Mouse (Mus musculus) forelimb bud, embryonic 11.5 days (tissue): ENCODE measurements around the gene Dscam.
A peak's percentile ranks its signal among the peaks of the same experiment; 100 is the strongest.

Source experiments
- DNase-seq: peaks from one replicate; pipeline ENCODE4 v3.0.0-alpha.2; 2012; ENCODE audit warnings: low read depth, low spot score

The Dscam gene

DNA sequence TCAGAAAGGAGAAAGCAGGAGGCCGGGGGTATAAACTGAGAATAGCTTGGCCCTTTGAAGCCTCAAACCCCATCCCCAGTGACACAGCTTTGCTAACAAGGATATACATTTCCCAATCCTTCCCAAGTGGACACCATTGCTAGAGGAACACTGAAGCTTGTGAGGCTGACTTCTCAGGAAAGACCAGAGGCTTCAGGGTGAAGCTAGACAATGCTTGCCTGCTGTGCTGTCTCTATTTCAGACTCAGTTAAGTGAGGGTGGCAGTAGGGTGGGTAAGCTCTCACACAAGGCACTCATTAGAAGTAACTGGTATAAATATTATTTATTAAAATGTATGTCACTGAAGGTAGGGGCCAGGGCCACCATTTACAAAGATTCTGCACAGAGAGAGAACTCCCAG is 502.1 kb downstream of the Dscam start:
- no peak for DNase-seq

DNA sequence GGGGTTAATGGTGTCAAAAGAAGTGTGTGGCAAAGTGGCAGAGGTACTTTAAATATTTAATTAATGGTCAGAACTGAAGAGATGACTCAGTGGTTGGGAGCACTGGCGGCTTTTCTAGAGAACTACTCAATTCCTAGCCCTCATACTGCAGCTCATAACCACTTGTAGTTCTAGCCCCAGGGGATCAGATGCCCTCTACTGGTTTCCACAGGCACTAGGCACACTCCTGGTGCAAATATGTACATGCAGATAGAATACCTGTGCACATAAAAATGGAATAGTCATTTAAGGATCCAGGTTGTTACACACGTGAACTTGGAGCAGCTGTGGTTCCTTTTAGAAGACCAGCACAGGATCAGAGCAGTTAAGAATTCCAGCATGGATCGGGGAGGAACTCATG is 509.5 kb downstream of the Dscam start:
- no peak for DNase-seq

DNA sequence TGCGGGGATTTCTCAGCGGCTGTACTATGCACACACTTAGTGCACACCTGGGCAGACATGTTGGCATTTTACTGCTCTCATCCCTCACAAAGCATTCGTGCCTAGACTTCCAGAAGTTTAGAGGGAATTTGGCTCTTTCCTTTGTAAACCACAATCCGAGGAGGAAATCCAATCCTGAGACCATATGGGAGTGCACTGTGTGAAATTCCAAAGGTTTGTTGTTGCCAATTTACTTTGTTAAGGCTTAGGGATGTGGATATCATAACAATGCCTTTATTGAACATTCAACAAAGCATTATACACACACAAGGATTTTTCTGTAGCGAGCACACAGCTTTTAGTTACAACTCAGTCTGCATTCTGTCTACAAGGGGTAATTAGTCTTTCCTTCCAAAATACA is 511.3 kb downstream of the Dscam start:
- DNase-seq: no peak

DNA sequence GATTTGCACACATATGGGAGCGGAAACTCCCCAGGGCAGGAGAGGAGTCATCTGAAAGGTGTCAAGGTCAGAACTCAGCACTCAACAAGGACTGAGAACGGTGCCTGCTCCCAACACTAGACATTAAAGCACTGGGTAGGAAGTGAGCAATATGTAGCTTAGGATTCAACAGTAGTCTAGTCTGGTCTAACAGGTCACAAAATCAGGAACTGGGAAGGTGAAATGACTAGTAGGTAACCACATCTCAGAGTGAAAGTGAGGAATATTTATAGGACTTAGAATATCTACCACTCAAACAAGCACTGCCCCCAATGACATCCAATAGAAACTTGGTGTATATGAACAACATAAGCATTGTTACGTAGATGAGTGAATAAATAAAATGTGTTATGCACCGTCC is 515.0 kb downstream of the Dscam start:
- DNase-seq: no peak

DNA sequence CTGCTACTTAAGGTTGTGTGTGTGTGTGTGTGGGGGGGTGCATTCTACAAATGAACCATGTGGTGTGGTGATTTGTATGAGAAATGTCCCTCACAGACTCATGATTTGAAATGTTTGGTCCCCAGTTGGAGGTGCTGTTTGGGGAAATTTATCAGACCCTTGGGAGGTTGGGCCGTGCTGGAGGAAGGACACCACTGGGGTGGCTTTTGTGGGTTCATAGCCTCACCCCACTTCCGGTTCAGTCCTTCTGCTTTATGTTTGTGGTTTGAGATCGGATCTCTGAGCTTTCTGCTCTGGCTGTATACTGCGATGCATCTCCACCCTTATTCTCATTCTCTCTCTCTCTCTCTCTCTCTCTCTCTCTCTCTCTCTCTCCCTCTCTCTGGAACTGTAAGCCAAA is 516.5 kb downstream of the Dscam start:
- DNase-seq: no peak

DNA sequence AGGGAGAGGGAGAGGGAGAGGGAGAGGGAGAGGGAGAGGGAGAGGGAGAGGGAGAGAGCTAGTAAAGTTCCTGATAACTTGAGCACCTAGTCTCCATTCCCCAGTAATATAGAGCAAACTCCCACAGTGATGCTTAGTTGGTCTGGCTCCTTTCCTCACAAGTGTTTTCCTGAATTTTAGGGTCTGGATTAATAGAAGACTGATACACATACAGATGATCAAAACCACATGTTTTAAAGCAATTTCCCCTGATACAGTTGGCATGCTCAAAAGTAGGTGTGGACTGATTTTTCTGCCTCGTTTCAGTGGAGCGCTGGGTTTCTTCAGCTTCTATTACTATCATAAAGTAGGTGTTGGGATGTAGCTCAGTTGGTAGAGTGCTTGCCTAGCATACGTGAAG is 519.1 kb downstream of the Dscam start:
- DNase-seq: no peak

DNA sequence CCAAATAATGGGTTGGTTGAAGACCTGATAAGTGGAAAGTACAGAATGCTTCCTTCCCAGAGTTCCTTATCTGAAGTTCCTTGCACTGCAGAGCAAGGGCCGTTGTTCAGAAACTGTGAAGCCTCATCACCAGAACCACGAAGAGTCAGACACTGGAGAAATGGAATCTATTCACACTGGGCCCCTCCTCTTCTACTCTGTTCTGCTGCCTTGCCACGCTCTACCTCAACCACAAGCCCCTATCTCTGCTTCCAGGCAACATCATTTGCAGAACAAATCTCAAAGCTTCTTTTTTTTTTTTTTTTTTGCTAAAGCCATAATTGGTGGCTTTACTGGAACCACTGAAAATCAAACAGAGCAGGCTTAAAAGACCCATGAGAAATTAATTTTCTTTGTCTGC is 530.5 kb downstream of the Dscam start:
- no peak for DNase-seq

DNA sequence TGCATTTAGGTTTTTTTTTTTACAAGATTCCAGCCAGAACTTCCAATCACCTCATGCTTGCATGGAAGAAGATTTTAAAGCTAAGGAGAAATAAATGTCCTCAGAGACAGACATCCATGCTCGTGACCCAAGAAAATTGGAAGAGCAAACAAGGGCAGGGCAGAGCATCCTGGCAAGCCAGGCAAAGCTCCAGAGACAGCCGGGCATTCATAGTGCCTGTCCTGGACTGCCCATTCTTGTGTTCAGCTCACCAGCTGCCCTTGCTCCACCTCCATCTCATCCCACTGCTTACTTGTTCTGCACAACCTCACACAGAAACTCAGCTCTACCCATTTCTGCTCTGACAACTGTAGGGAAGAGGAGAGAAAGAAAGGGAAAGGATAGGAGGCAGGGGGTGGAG is 534.6 kb downstream of the Dscam start:
- no peak for DNase-seq

DNA sequence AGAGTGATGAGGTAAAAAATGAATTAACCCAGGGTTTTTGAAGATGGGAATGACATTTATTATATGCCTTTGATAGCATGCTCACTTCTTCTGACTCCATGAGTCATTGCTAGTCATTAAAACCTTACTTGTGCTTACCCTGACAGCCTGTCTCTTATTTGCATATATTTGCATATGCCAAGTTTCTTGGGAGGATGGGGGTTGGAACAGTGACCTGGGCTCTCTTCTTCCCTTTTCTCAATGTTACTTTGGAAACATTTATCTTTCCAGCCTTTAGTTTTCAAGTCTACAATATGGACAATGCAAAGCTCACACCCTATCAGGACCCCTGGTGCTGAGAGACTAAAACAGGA is 535.8 kb downstream of the Dscam start:
- no peak for DNase-seq

DNA sequence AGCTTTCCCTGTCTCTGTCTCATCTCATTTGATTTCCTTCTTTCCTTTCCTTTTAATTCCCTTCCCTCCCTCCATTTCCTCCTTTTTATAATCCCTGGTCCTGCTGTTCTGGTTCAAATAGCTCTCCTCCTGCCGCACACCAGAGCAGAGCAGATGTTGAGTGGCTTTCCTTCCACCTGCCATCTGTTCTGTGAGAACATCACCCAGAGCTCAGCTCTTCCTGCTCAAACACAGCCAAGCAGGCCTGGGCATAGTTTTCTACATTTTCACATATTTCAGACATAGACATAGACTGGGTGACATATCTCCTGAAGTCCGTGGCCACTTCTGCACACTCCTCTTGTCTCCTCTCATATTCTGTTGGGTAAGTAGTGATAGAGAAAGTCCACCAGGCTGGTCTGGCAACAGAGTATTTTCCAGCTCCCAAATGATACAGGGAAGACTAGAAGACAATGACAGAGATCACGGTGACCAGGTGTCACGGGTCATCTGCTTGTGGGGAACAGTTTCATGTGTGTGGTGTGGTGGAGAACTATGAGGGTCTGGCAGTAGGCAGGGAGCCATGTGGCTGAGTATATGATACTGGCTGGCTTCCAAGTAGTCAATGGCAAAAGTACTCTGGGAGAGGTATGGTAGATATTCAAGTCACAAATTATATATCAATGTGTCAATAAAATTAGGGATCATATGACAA is 536.3 kb downstream of the Dscam start:
- DNase-seq: no peak

DNA sequence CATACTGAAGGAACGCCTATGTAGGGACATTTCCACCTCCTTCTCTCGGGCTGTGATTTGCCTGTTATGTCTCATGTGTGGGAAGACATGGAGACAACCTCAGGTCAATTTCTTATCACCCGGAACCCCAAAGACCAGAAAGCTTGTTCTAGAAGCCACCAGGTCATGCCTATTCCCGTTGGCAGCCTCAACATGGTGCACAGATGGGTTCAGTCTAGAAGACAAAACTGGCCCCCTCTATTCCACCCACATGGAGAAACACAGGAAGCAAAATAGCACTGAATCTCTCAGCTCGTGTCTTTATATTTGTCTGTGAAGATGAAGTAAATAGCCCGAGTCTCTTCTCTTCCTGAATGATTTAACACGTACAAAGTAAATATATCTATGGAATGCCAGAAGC is 540.3 kb downstream of the Dscam start:
- DNase-seq: no peak

DNA sequence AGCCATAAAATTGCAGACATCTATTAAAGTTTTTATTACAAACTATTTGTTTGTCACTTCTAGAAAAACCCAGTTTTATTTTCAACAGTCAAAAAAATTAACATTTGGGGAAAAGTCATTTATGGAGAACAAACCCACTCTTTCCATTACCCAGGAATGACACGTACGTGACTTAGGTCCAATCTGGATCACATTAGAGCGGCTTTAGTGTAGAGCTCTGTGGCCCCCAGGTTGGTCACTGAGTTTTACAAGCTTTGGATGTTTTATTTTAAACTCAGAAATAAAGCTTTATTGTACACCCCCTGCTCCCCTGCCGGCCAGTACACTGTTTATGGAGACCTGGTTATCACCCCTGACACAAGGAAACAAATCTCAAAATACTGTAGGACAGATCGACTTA is 540.9 kb downstream of the Dscam start:
- DNase-seq: peak; percentile 43

DNA sequence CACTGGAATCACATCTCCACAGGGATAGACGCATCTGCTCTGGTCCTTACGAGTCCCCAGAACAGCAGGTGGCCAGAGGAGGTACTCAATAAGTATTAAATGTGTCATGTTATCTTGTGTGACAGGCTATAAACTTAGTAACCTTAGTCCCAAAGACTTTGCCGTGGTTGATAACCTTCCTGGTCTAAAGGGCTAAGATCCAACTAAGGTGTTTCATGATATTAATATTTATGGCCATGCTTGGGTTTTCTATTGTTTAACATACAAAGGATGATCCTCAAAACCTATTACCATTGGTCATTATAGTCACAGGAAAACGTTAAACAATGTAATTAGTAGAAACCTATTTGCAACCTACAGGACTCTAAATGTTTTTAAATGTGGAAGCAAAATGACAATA is 545.1 kb downstream of the Dscam start:
- no peak for DNase-seq

DNA sequence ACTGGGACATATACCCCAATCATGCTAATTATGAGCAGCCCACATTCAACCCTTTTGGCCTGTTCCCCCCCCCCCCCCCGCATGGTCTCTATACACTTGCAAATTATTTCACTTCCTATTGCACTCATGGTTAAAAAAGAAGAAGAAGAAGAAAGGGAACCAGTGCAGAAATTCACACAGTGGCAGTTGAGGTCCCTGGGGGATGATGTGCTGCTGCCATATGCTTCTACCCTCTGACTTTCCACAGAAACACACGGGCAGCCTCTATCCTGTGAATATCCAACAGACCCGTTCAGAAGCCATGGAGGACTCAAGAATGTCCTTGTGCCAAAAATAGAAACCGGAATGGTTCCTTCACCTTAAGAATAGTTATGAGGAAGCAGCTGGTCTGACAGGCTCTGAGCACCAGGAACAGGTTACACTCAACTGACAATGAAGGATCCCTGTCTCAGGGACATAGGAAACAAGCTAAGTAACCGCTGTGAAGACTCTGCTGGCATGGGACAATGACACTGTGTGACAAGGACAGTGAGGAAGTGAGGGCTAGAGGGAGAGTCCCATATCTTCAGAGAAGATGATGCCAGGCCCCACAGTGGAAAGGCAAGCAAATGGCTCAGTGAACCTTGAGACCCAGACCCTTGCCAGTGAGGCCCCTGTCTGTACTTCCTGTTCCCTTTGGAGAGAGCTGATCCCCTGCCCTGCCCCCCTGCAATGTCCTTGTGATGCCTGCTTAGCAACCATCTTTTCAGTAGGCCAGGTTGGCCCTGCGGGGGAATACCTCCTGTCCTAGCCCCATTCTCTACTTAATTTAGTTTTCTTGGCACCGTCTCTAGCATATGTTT is 545.8 kb downstream of the Dscam start:
- DNase-seq: no peak

DNA sequence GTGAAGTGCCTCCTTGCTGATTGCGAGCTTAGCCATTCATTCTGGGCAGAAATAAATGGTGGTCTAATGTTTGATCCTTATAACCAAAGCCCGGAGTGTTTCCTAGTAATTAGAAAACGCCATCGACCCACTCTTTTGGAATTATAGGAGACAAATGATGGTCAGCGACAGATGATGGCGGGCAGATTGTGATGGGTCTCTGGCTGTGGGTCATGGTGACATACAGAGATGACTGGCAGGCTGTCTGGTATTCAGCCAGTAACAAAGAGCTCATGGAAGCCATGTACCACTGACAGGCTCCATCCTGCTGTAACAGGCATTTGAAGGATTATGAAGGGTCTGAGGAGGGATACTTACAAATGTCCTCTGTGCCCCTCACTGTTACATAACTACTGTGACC is 549.7 kb downstream of the Dscam start:
- DNase-seq: no peak

DNA sequence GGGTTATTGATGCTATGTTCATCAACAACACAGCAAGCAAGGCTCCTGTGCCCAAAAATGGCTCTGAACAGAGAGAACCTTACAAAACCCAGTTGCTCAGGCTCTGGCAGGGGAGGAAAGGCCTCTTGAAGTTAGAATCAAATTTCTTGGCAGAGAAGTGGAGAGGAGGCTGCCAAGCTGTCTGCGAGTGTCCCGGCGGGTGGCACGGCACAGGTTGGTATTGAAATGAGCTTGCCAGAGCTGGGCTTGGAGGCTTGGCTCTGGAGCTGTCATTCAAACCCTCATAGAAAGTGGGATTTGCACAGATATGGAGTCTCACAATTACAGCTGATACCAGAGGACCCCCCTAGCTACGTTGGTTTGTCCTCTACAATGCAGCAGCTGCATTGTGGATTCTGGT is 550.1 kb downstream of the Dscam start:
- DNase-seq: no peak

DNA sequence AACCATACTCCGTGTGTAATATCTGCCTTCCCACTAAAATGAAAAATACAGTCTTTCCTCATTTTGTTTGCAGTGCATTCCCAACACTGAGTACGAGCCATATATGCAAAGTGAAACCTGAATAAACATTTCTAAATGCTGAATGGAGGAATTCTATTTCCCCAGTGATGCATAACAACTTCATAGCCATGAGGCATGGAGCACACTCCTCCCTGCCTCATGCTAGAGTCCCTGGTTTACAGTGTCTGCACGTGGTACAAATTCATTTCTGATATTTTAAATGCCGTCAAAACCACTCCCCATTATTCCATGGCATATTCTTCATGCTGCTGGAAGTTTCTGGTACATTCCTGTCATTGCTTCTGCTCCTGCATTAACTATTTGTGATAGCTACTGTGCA is 552.8 kb downstream of the Dscam start:
- DNase-seq: no peak

DNA sequence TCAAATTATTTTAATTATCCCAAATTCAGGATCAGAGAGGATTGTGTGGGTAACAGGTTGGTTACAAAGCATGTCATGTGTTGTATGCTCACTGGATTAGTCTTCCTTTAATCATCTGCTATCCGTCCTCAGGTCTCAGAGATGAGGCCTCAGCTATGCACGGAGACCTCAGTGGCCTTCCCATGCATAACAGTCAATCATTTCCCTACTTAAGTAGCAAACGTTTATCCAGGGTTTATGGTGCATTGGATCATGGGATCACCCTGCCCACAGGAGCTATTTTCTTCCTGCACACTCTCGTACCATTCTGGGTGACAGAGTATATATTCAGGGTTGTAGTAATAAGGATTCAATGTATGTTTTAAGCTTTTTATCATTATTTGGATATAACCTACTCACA is 557.3 kb downstream of the Dscam start:
- DNase-seq: no peak

DNA sequence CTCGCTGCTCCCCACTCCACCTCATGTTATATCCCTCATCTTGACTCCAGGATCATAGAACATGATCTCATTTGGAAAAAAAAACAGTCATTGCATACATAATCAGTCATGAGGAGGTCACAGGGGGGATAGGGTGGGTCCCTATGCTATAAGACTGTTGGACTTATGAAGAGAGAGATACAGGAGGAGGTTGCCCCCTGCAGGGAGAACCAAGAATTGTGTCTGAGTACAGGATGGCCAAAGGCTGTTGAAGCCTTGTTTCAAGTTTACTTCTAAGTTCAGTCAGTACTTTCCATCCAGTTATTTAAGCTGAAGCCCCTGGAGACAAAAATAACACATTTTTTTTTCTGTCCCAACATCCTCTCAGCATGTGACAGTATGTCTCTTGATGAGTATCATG is 559.7 kb downstream of the Dscam start:
- DNase-seq: peak; percentile 51

DNA sequence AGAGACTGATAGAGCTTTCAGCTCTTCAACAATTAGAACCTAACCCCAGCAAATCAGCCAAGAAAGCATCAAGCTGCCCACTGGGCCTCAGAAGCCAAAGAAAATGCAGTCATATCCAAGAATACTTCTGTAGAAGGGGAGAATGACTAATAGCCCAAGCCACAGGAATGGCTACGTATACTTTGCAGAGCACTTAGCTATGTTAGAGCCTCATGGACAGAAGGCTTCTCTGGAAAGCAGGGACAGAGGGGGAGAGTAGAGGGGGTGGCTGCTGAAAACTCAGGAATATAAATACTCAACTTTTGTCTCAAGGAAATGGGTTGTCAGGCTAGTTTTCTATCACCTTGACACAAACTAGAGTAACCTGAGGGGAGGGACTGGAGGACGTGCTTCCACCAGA is 568.3 kb downstream of the Dscam start:
- DNase-seq: no peak

DNA sequence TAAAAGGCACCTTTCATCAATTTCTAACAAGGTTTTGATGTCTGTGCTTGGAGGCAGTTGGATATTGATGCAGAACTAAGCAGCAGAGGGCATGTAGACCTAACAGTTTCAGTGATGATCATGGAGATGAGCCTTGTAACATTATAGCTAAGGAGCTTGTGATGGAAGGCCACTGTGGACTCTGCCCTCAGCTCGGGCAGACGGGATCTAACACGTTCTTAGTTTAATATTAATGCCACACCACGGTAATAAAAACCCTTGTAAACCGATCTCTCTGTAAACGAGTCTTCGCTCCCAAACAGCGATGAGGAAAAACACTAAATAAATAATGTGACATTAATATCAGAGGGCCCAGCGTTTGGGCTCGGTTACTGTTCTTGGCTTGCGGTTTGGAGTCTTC is 569.8 kb downstream of the Dscam start:
- no peak for DNase-seq

DNA sequence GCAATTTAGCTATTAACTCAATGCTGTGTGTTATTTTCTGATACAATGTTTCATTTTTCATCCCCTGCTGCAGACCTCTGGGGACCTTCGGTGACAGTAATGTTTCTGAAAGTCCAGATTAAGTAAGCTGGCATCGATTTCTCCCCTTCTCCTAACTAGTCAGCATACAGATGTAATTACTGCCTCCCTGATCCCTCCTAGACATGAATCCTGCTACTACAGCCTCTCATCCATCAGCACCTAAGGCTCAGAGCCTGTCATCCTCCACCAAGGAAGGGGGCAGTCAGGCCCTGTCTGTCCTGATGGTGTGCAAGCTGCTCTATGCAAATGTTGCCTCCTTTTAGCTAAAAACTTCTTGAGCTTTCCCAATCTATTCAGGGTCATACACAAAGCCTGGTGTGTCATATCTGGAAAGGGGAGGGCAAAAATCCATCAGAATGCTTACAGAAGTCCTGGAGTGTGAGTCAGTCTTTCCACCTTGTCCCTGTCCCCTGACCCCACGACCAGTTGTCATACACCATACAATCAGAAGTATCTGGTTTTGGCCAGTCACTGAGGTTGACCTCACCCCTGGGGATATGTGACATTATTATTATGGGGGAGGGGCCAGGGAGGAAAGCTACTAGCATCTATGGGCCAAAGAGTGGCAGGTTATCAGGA is 571.0 kb downstream of the Dscam start:
- no peak for DNase-seq

DNA sequence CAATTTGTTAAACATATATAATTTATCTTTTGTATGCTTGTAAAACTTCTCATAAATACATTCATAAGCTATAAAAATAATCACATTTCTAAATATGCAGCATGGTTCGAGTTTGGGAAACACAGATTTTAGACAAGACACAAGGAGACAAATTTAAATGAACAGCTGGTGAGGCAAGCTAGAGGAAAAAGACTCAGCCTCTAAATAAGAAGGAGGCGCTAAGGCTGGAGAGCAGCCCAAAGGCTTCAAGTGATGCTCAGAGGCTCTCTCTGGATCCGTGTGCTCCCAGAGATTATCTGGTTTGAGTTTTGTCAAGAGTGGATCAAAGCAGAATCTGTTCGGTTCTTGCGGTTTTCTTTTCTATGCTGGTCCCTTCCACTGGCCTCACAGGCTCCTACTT is 594.7 kb downstream of the Dscam start:
- no peak for DNase-seq
